Mouse (Mus musculus): ENCODE results near the gene Caln1. TPM values are rescaled to one million over a fixed set of nuclear protein-coding genes. Genes with fewer than 3 reads are reported as not detected.

The Caln1 gene
- total and polyA plus RNA-seq, 2 experiments from 2014 or later: 52.0 to 55.0 TPM

GRCm38 (mm10) chr5:130658141-130658540 lies 288.9 kb downstream of the Caln1 start:
- Histone ChIP-seq H3K9ac (replicated peaks; ENCODE audit: low read length) (no peak overlapping the region), H3K4me1 (ENCODE audit: insufficient read depth, low read length) (no peaks in the 10 kb centered on the region), H3K36me3 (ENCODE audit: insufficient read depth, low read length) (no peaks in the 10 kb centered on the region), H3K9me3 (ENCODE audit: low read length) (no peaks in the 10 kb centered on the region), H3K27ac (no peak overlapping the region), H3K4me2 (ENCODE audit: low read depth, low read length) (no peak overlapping the region), H3K4me3 (ENCODE audit: low read length) (no peak overlapping the region), H3K27me3 (ENCODE audit: insufficient read depth, low read length) (no peaks in the 10 kb centered on the region)
- DNase-seq (ENCODE audit: low spot score): no peak
- 49% methylated on average over 3 of the region's 3 CpGs for WGBS
- no peak for TF ChIP-seq CTCF (IDR thresholded peaks at IDR 0.05; ENCODE audit: low read depth)
- ATAC-seq: no peak

GRCm38 (mm10) chr5:130666091-130666490 lies 296.8 kb downstream of the Caln1 start:
- ATAC-seq (no peak), DNase-seq (ENCODE audit: low spot score) (no peak)
- no peak overlapping the region for H3K4me3 ChIP-seq (ENCODE audit: low read length)
- H3K27me3 ChIP-seq (ENCODE audit: insufficient read depth, low read length): no peaks in the 10 kb centered on the region
- H3K4me2 ChIP-seq (ENCODE audit: low read depth, low read length): no peak overlapping the region
- TF ChIP-seq CTCF (IDR thresholded peaks at IDR 0.05; ENCODE audit: low read depth): no peak
- H3K4me1 ChIP-seq (ENCODE audit: insufficient read depth, low read length): no peaks in the 10 kb centered on the region
- H3K36me3 ChIP-seq (ENCODE audit: insufficient read depth, low read length): no peaks in the 10 kb centered on the region
- H3K9ac ChIP-seq (replicated peaks; ENCODE audit: low read length): no peak overlapping the region
- WGBS: 95% methylated on average over 1 of the region's 1 CpGs
- H3K27ac ChIP-seq: no peak overlapping the region
- no peaks in the 10 kb centered on the region for H3K9me3 ChIP-seq (ENCODE audit: low read length)

GRCm38 (mm10) chr5:130672588-130672987 lies 303.3 kb downstream of the Caln1 start:
- H3K27me3 ChIP-seq (ENCODE audit: insufficient read depth, low read length): no peaks in the 10 kb centered on the region
- H3K9ac ChIP-seq (replicated peaks; ENCODE audit: low read length): no peak overlapping the region
- H3K27ac ChIP-seq: no peak overlapping the region
- ATAC-seq (no peak), DNase-seq (ENCODE audit: low spot score) (no peak)
- no peak for TF ChIP-seq CTCF (IDR thresholded peaks at IDR 0.05; ENCODE audit: low read depth)
- 39% methylated on average over 3 of the region's 3 CpGs for WGBS
- no peaks in the 10 kb centered on the region for H3K4me1 ChIP-seq (ENCODE audit: insufficient read depth, low read length)
- H3K4me2 ChIP-seq (ENCODE audit: low read depth, low read length): no peak overlapping the region
- 0 out of 2 replicates have a peak, but pooled peaks cover 2% of the 10 kb centered on the region for H3K9me3 ChIP-seq (ENCODE audit: low read length)
- H3K36me3 ChIP-seq (ENCODE audit: insufficient read depth, low read length): no peaks in the 10 kb centered on the region
- H3K4me3 ChIP-seq (ENCODE audit: low read length): no peak overlapping the region

- Histone ChIP-seq H3K27ac (no peak overlapping the region), H3K9me3 (ENCODE audit: low read length) (0 out of 2 replicates have a peak, but pooled peaks cover 2% of the 10 kb centered on the region), H3K4me3 (ENCODE audit: low read length) (no peak overlapping the region), H3K4me2 (ENCODE audit: low read depth, low read length) (no peak overlapping the region), H3K27me3 (ENCODE audit: insufficient read depth, low read length) (no peaks in the 10 kb centered on the region), H3K9ac (replicated peaks; ENCODE audit: low read length) (no peak overlapping the region), H3K36me3 (ENCODE audit: insufficient read depth, low read length) (no peaks in the 10 kb centered on the region), H3K4me1 (ENCODE audit: insufficient read depth, low read length) (no peaks in the 10 kb centered on the region)
- DNase-seq (ENCODE audit: low spot score) (no peak), ATAC-seq (no peak)
- no peak for TF ChIP-seq CTCF (IDR thresholded peaks at IDR 0.05; ENCODE audit: low read depth)
- WGBS: 63% methylated on average over 3 of the region's 3 CpGs
These were observed 303.8 kb downstream of the Caln1 start for GRCm38 (mm10) chr5:130673092-130673491.

GRCm38 (mm10) chr5:130677895-130678294 lies 308.6 kb downstream of the Caln1 start:
- ATAC-seq (no peak), DNase-seq (ENCODE audit: low spot score) (no peak)
- H3K36me3 ChIP-seq (ENCODE audit: insufficient read depth, low read length): no peaks in the 10 kb centered on the region
- H3K4me1 ChIP-seq (ENCODE audit: insufficient read depth, low read length): no peaks in the 10 kb centered on the region
- no peaks in the 10 kb centered on the region for H3K27me3 ChIP-seq (ENCODE audit: insufficient read depth, low read length)
- H3K9ac ChIP-seq (replicated peaks; ENCODE audit: low read length): no peak overlapping the region
- no peak overlapping the region for H3K27ac ChIP-seq
- no peak overlapping the region for H3K4me2 ChIP-seq (ENCODE audit: low read depth, low read length)
- 93% methylated on average over 2 of the region's 2 CpGs for WGBS
- 0 out of 2 replicates have a peak, but pooled peaks cover 2% of the 10 kb centered on the region for H3K9me3 ChIP-seq (ENCODE audit: low read length)
- no peak for TF ChIP-seq CTCF (IDR thresholded peaks at IDR 0.05; ENCODE audit: low read depth)
- H3K4me3 ChIP-seq (ENCODE audit: low read length): no peak overlapping the region

- H3K4me2 ChIP-seq (ENCODE audit: low read depth, low read length): no peak overlapping the region
- DNase-seq (ENCODE audit: low spot score): peak; percentile 64
- no peak for ATAC-seq
These were observed 316.8 kb downstream of the Caln1 start for GRCm38 (mm10) chr5:130685911-130686658.

More at GRCm38 (mm10) chr5:130685911-130686658, 316.8 kb downstream of the Caln1 start:
- no peaks in the 10 kb centered on the region for H3K27me3 ChIP-seq (ENCODE audit: insufficient read depth, low read length)
- TF ChIP-seq CTCF (IDR thresholded peaks at IDR 0.05; ENCODE audit: low read depth): no peak
- no peaks in the 10 kb centered on the region for H3K4me1 ChIP-seq (ENCODE audit: insufficient read depth, low read length)
- no peak overlapping the region for H3K4me3 ChIP-seq (ENCODE audit: low read length)
- WGBS: 61% methylated on average over 5 of the region's 5 CpGs
- H3K27ac ChIP-seq: no peak overlapping the region
- H3K36me3 ChIP-seq (ENCODE audit: insufficient read depth, low read length): no peaks in the 10 kb centered on the region
- no peak overlapping the region for H3K9ac ChIP-seq (replicated peaks; ENCODE audit: low read length)
- no peaks in the 10 kb centered on the region for H3K9me3 ChIP-seq (ENCODE audit: low read length)

Measured in hindbrain, postnatal 0 days (tissue).